ENCODE assay signal across 8 mouse cellular contexts in genomic region chr10:128059207-128059981, GRCm38 (mm10). TPM values are rescaled to one million over a fixed set of nuclear protein-coding genes. Genes with fewer than 3 reads are reported as not detected.
A peak's percentile ranks its signal among the peaks of the same experiment; 100 is the strongest.
DNase-seq lines count a peak whose midpoint lies in the region; ATAC-seq and TF ChIP-seq lines count a peak whose summit lies in the region.

No protein-coding gene starts in this region.

- no peaks in the 10 kb centered on the region for H3K9me3 ChIP-seq in heart, embryonic 13.5 days
- H3K9me3 ChIP-seq in kidney, postnatal 0 days (replicated peaks; ENCODE audit: low read length): no peaks in the 10 kb centered on the region
- H3K9me3 ChIP-seq in liver, embryonic 16.5 days (replicated peaks; ENCODE audit: control insufficient read depth, low read length): no peaks in the 10 kb centered on the region

- no peak for TF ChIP-seq POLR2A in embryonic fibroblast, embryonic 13.5 days (IDR thresholded peaks at IDR 0.05; ENCODE audit: low read depth, low read length)
- TF ChIP-seq POLR2A in testis, adult 2 months (IDR thresholded peaks at IDR 0.05; ENCODE audit: control insufficient read depth, low read depth, low read length): peak; percentile 16; the same call in 1 of the 2 replicates

- H3K4me3 ChIP-seq in embryonic fibroblast, embryonic 13.5 days (ENCODE audit: insufficient read depth, low read length): peak overlapping the region; percentile 82
- H3K4me3 ChIP-seq in heart, embryonic 13.5 days: peak overlapping the region; percentile 86
- peak overlapping the region; percentile 89 for H3K4me3 ChIP-seq in kidney, postnatal 0 days (replicated peaks; ENCODE audit: low read depth, low read length)
- peak overlapping the region; percentile 93 for H3K4me3 ChIP-seq in liver, embryonic 16.5 days (ENCODE audit: low read depth, low read length)
- H3K4me3 ChIP-seq in testis, adult 2 months (ENCODE audit: control insufficient read depth, low read depth, low read length): peak overlapping the region; percentile 100

- under 1% methylated on average over 62 of the region's 62 CpGs for WGBS in heart, embryonic 13.5 days
- WGBS in kidney, postnatal 0 days: under 1% methylated on average over 57 of the region's 62 CpGs
- WGBS in liver, embryonic 16.5 days (ENCODE audit: insufficient replicate concordance): under 1% methylated on average over 58 of the region's 62 CpGs

- H3K9ac ChIP-seq in heart, embryonic 13.5 days: peak overlapping the region; percentile 98
- H3K9ac ChIP-seq in kidney, postnatal 0 days (ENCODE audit: low read depth, low read length): peak overlapping the region; percentile 89
- H3K9ac ChIP-seq in liver, embryonic 16.5 days (ENCODE audit: low read depth, low read length): peak overlapping the region; percentile 91

- DNase-seq in 3T3-L1 (ENCODE audit: low read depth, low spot score): peak; percentile 72
- DNase-seq in ZHBTc4 (ENCODE audit: low read depth, low spot score): peak; percentile 68
- DNase-seq in kidney, postnatal 0 days (ENCODE audit: low spot score): peak; percentile 69
- peak; percentile 74 for DNase-seq in neural tube, embryonic 10.5 days (ENCODE audit: extremely low spot score, low spot score)

- no peak for TF ChIP-seq CTCF in embryonic fibroblast, embryonic 13.5 days (IDR thresholded peaks at IDR 0.05; ENCODE audit: borderline replicate concordance, insufficient read depth, low read length)
- peak; percentile 35; the same call in 1 of the 2 replicates for TF ChIP-seq CTCF in kidney, postnatal 0 days (IDR thresholded peaks at IDR 0.05; ENCODE audit: low read depth)
- TF ChIP-seq CTCF in testis, adult 2 months (IDR thresholded peaks at IDR 0.05; ENCODE audit: control insufficient read depth, insufficient read depth, insufficient replicate concordance, low read depth, low read length): no peak

- peaks cover 28% of the 10 kb centered on the region for H3K36me3 ChIP-seq in heart, embryonic 13.5 days
- no peaks in the 10 kb centered on the region for H3K36me3 ChIP-seq in kidney, postnatal 0 days (ENCODE audit: insufficient read depth, low read length)
- peaks cover 3% of the 10 kb centered on the region; the same call in 1 of the 2 replicates for H3K36me3 ChIP-seq in liver, embryonic 16.5 days (ENCODE audit: control insufficient read depth, insufficient read depth)
- H3K36me3 ChIP-seq in testis, adult 2 months (ENCODE audit: control insufficient read depth, insufficient read depth, low read length): peaks cover 4% of the 10 kb centered on the region

- peaks cover 8% of the 10 kb centered on the region for H3K4me1 ChIP-seq in embryonic fibroblast, embryonic 13.5 days (ENCODE audit: control insufficient read depth, insufficient read depth, low read length)
- H3K4me1 ChIP-seq in heart, embryonic 13.5 days: peaks cover 48% of the 10 kb centered on the region
- peaks cover 3% of the 10 kb centered on the region; the same call in 1 of the 2 replicates for H3K4me1 ChIP-seq in kidney, postnatal 0 days (replicated peaks; ENCODE audit: insufficient read depth, low read length)
- peaks cover 30% of the 10 kb centered on the region for H3K4me1 ChIP-seq in liver, embryonic 16.5 days (ENCODE audit: control insufficient read depth, low read depth, low read length)
- peaks cover 3% of the 10 kb centered on the region for H3K4me1 ChIP-seq in testis, adult 2 months (ENCODE audit: control insufficient read depth, insufficient read depth, low read length)

- H3K27ac ChIP-seq in embryonic fibroblast, embryonic 13.5 days (ENCODE audit: insufficient read depth, low read length): peak overlapping the region; percentile 87
- peak overlapping the region; percentile 99 for H3K27ac ChIP-seq in heart, embryonic 13.5 days (replicated peaks)
- H3K27ac ChIP-seq in kidney, postnatal 0 days: peak overlapping the region; percentile 98
- H3K27ac ChIP-seq in liver, embryonic 16.5 days (ENCODE audit: low read length): peak overlapping the region; percentile 97
- H3K27ac ChIP-seq in testis, adult 2 months (ENCODE audit: control insufficient read depth, insufficient read depth, low read depth, low read length): peak overlapping the region; percentile 99

- H3K4me2 ChIP-seq in heart, embryonic 13.5 days: peak overlapping the region; percentile 85
- peak overlapping the region; percentile 79 for H3K4me2 ChIP-seq in kidney, postnatal 0 days (ENCODE audit: low read length)
- H3K4me2 ChIP-seq in liver, embryonic 16.5 days (ENCODE audit: low read depth, low read length): peak overlapping the region; percentile 99

- H3K27me3 ChIP-seq in heart, embryonic 13.5 days (replicated peaks): no peaks in the 10 kb centered on the region
- H3K27me3 ChIP-seq in kidney, postnatal 0 days (ENCODE audit: insufficient read depth, low read length): no peaks in the 10 kb centered on the region
- no peaks in the 10 kb centered on the region for H3K27me3 ChIP-seq in liver, embryonic 16.5 days (ENCODE audit: control insufficient read depth, insufficient read depth, low read depth, low read length)
- H3K27me3 ChIP-seq in testis, adult 2 months (ENCODE audit: control insufficient read depth, insufficient read depth, low read length): no peaks in the 10 kb centered on the region

- peak; percentile 51 for ATAC-seq in heart, embryonic 13.5 days (ENCODE audit: extremely low read depth, insufficient number of reproducible peaks, low FRiP score, low TSS enrichment)
- peak; percentile 52 for ATAC-seq in kidney, postnatal 0 days (replicated peaks; ENCODE audit: low FRiP score, low read depth)
- ATAC-seq in liver, embryonic 16.5 days (ENCODE audit: low read depth): peak; percentile 47

RNA-seq across cellular contexts. Expression of gene Ptges3, which starts 0.6 kb away (rescaled TPM):
- 270 and 308 TPM in 2 replicates for polyA plus RNA-seq in embryonic fibroblast, embryonic 13.5 days (2011; ENCODE audit: insufficient read length, low read depth, missing spikeins)
- polyA plus RNA-seq in heart, embryonic 13.5 days (2015; fragmentation: Nextera tagmentation; extraction: Ambion mirVana): 301 and 338 TPM in 2 replicates
- polyA plus RNA-seq in kidney, postnatal 0 days (2015; fragmentation: Nextera tagmentation; extraction: Ambion mirVana): 467 and 468 TPM in 2 replicates
- polyA plus RNA-seq in liver, embryonic 16.5 days (2015; fragmentation: Nextera tagmentation; extraction: Ambion mirVana): 171 and 201 TPM in 2 replicates
- polyA plus RNA-seq in testis, adult 2 months (2012; rRNA removed): 41.6 and 42.7 TPM in 2 replicates

RNA-seq across cellular contexts. Expression of gene Atp5b, which starts 23.7 kb away (rescaled TPM):
- polyA plus RNA-seq in embryonic fibroblast, embryonic 13.5 days (2011; ENCODE audit: insufficient read length, low read depth, missing spikeins): 979 and 1,112 TPM in 2 replicates
- 4,907 and 5,417 TPM in 2 replicates for polyA plus RNA-seq in heart, embryonic 13.5 days (2015; fragmentation: Nextera tagmentation; extraction: Ambion mirVana)
- 3,631 and 3,848 TPM in 2 replicates for polyA plus RNA-seq in kidney, postnatal 0 days (2015; fragmentation: Nextera tagmentation; extraction: Ambion mirVana)
- polyA plus RNA-seq in liver, embryonic 16.5 days (2015; fragmentation: Nextera tagmentation; extraction: Ambion mirVana): 1,845 and 1,875 TPM in 2 replicates
- polyA plus RNA-seq in testis, adult 2 months (2012; rRNA removed): 805 and 830 TPM in 2 replicates

RNA-seq across cellular contexts. Expression of gene Naca, which starts 24.0 kb away (rescaled TPM):
- polyA plus RNA-seq in embryonic fibroblast, embryonic 13.5 days (2011; ENCODE audit: insufficient read length, low read depth, missing spikeins): 887 and 940 TPM in 2 replicates
- polyA plus RNA-seq in heart, embryonic 13.5 days (2015; fragmentation: Nextera tagmentation; extraction: Ambion mirVana): 540 TPM in 2 replicates
- 769 and 820 TPM in 2 replicates for polyA plus RNA-seq in kidney, postnatal 0 days (2015; fragmentation: Nextera tagmentation; extraction: Ambion mirVana)
- 301 and 339 TPM in 2 replicates for polyA plus RNA-seq in liver, embryonic 16.5 days (2015; fragmentation: Nextera tagmentation; extraction: Ambion mirVana)
- polyA plus RNA-seq in testis, adult 2 months (2012; rRNA removed): 229 and 234 TPM in 2 replicates

RNA-seq across cellular contexts. Expression of gene Baz2a, which starts 32.0 kb away (rescaled TPM):
- 32.4 and 36.8 TPM in 2 replicates for polyA plus RNA-seq in embryonic fibroblast, embryonic 13.5 days (2011; ENCODE audit: insufficient read length, low read depth, missing spikeins)
- 7.4 and 8.0 TPM in 2 replicates for polyA plus RNA-seq in heart, embryonic 13.5 days (2015; fragmentation: Nextera tagmentation; extraction: Ambion mirVana)
- 9.8 and 11.3 TPM in 2 replicates for polyA plus RNA-seq in kidney, postnatal 0 days (2015; fragmentation: Nextera tagmentation; extraction: Ambion mirVana)
- polyA plus RNA-seq in liver, embryonic 16.5 days (2015; fragmentation: Nextera tagmentation; extraction: Ambion mirVana): 5.4 and 6.0 TPM in 2 replicates
- 90.5 and 100 TPM in 2 replicates for polyA plus RNA-seq in testis, adult 2 months (2012; rRNA removed)

RNA-seq across cellular contexts. Expression of gene Prim1, which starts 44.4 kb away (rescaled TPM):
- 21.8 and 30.9 TPM in 2 replicates for polyA plus RNA-seq in embryonic fibroblast, embryonic 13.5 days (2011; ENCODE audit: insufficient read length, low read depth, missing spikeins)
- polyA plus RNA-seq in heart, embryonic 13.5 days (2015; fragmentation: Nextera tagmentation; extraction: Ambion mirVana): 50.5 and 53.2 TPM in 2 replicates
- 43.9 and 53.2 TPM in 2 replicates for polyA plus RNA-seq in kidney, postnatal 0 days (2015; fragmentation: Nextera tagmentation; extraction: Ambion mirVana)
- 60.8 and 69.4 TPM in 2 replicates for polyA plus RNA-seq in liver, embryonic 16.5 days (2015; fragmentation: Nextera tagmentation; extraction: Ambion mirVana)
- polyA plus RNA-seq in testis, adult 2 months (2012; rRNA removed): 2.9 and 3.4 TPM in 2 replicates

Comparison
In these comparisons a context has a peak if more than half of its experiments do, and no peak if none do; other contexts are left out.
1. Peak in every context shown above with its lines: DNase-seq, ATAC-seq, H3K4me3 ChIP-seq and H3K27ac ChIP-seq.